Mouse (Mus musculus): ENCODE measurements around the gene Cdc25b.

DNA sequence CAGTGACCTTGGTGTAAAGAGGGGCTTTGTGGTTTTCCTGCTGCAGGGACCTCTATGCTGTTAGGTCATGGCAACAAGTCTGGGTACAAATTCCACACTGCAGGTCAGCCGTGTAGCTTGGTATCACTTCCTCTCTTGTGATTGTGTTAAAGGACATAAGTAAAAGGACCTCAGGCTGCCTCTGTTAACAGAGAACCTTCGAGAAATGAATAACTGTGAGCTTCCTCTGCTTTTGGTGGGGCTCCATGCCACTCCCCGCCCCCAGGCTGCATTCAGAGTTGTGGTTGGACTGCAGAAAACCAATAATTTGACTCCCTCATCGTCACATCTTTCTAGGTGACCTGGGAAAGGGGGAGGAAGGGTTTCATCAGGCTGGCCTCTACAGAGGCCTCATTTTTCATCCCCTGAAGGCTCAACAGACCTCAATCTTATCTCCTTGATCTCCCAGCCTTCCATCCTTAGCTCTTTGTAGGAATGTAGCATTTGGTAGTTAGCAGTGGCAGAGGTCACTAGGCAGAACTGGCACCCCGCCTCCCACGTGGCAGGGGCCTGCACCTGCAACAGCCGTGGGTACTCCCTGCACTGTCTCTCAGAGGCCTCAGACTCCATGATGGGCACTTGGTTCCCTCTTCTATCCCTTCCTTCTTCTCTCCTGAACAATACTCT, 48.4 kb downstream of the Cdc25b start:
- no peak for TF ChIP-seq CTCF (IDR thresholded peaks at IDR 0.05; ENCODE audit: extremely low read depth, insufficient read length, insufficient replicate concordance, low read depth, low read length)
- TF ChIP-seq POLR2A (IDR thresholded peaks at IDR 0.05; ENCODE audit: low read depth, low read length): no peak

All from small intestine, adult 2 months (tissue).